Mouse (Mus musculus): Measurements from ENCODE around the gene Tmem220.

DNA sequence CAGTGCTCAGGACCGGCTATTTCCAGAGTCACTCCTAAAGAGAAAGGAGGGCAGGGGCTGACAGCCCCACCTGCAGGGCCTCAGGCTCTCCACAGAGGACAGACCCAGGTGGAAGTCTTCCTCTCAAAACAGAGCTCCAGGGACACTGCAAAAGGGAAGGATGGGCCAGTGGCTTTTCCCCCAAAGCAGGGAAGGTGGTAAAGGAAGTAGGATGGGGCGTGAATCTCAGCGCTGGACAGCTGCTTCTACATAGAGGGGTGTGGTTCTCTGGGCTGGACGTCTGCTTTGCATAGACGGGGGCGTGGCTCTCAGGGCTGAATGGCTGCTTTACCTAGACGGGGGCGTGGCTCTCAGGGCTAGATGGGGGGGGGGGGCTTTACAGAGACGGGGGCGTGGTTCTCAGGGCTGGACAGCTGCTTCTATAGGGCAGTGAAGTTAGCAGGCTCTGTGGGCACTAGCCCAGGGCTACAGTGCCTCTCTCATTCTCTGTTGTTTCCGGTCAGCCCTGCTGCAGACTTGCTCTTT is 56.2 kb downstream of the Tmem220 start:
- TF ChIP-seq POLR2A (IDR thresholded peaks at IDR 0.05; ENCODE audit: extremely low read depth, insufficient read depth, low read length) = no peak
- no peak for TF ChIP-seq CTCF (IDR thresholded peaks at IDR 0.05; ENCODE audit: low read depth, low read length)
